Mouse (Mus musculus): ENCODE data around the gene Lalba.

Lalba gene

GRCm38 (mm10) chr15:98506253-98506957 lies 23.9 kb upstream of the Lalba start:
- TF ChIP-seq GATA4 (IDR thresholded peaks at IDR 0.05; ENCODE audit: insufficient replicate concordance, low read length) = no peak

DNA sequence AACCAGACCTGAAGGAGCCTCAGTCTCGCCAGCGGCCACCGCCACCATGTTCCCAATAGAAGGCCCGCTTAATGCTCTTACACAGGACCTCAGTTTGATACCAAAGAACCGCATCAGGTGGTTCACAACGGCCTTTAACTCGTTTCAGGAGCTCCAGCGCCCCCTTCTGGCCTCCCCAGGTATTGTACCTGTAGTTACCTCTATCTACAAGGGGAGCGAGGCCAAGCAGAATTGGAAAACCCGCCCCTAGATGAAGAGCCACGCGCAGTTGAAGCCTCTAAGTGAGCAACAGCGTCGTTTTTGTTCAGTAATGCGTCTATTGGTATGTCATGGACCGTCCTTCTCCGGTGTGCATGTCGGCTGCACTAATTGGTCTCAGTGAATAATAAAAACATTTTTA lies 22.0 kb upstream of the Lalba start:
- TF ChIP-seq GATA4 (IDR thresholded peaks at IDR 0.05; ENCODE audit: insufficient replicate concordance, low read length) = no peak

- no peak for TF ChIP-seq GATA4 (IDR thresholded peaks at IDR 0.05; ENCODE audit: insufficient replicate concordance, low read length)
These were observed 20.8 kb upstream of the Lalba start for GRCm38 (mm10) chr15:98503317-98503716.

- no peak for TF ChIP-seq GATA4 (IDR thresholded peaks at IDR 0.05; ENCODE audit: insufficient replicate concordance, low read length)
These were observed 15.1 kb upstream of the Lalba start for GRCm38 (mm10) chr15:98497631-98498030.

- TF ChIP-seq GATA4 (IDR thresholded peaks at IDR 0.05; ENCODE audit: insufficient replicate concordance, low read length) = no peak
These were observed 9.6 kb upstream of the Lalba start, which contains the start of gene Olfr279 for GRCm38 (mm10) chr15:98492102-98492501. Gene Olfr279, plus strand, starts transcription at chr15:98492402.

DNA sequence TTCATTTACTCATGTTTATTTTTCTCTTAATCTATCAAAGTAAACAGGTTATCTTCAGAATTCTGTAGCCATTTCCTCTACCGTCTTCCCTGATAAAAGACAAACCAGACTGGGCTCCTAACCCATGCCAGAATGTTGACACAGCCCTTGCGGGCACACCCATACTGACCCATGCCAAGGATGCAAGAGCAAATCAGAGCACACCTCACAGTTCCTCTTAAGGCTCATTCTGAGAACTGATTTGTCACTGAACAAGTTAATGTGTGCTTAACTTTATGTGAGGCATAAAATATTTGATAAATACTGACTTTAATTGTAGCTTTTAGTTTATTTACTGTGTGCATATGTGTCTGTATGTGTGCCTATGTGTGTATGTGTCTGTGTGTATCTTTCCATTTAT lies 8.8 kb upstream of the Lalba start:
- TF ChIP-seq GATA4 (IDR thresholded peaks at IDR 0.05; ENCODE audit: insufficient replicate concordance, low read length) = no peak

DNA sequence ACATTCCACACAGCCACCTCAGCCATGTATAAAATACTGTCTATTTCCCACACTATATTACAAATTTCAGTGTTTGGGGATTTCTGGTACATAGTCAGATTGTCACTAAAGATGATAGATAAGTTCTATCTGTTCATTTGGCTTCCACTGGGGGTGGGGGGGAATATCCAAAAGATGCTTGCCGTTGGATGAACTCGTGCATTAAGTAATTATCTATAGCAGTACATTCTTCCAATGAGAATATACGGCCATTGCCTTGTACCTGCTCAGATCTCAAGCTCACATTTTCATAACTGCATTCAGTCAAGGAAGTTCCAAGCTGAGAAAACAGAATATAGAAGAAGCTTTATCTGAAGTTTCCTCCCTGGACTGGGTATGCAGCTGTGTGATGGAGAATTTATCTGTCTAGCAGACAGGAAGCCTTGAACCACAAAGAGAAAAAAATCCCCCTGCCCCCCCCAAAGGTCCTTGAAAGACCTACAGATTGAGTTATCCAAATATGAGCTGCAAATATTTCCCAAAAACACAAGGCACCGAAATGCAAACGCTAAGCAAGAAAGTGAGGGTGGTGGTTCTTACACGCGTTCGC lies 4.0 kb upstream of the Lalba start:
- no peak for TF ChIP-seq GATA4 (IDR thresholded peaks at IDR 0.05; ENCODE audit: insufficient replicate concordance, low read length)

DNA sequence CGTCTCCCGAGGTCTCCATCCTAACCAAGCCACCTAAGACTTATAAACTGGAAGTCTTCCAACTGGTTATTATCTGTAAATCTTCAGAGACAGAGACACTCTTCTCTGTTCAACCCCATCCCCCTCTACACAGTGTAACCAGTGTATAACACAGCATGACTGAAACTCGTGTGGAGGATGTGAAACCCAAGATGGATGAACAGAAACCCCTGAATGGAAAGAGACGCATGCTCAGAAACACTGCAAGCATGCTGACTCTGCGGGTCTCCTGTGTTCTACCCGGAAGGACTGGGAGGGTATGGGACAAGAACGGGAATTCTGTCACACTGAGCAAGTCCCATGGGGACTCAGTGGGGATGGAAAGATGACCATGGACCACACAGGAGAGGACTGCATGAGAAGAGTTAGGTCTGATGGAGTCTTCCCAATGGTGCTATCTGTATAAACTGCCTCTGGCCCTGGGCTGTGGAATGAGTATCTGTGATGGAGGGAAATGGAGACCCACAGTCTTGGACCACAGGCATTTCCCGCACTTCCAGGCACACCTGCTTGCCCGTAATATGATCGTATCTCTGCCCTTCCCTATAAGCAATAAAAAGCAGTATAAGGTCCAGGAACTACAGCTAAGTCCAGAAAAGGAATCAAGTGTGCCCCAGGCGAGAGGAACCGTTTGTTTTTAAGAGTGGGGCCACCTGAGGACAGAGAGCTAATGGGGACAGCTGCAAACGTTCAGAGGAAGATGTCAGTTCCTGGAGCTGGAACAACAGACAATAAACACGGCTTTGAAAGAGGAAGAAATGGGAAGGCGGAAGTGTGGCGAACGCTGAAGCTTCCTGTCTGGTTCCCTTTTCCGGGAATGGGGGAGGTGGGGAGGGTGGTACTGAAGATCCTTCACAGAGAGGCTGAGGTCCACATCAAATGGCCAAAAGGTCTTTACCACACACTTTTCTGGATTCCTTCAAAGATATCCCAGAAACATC lies 1.7 kb upstream of the Lalba start:
- no peak for TF ChIP-seq GATA4 (IDR thresholded peaks at IDR 0.05; ENCODE audit: insufficient replicate concordance, low read length)

- TF ChIP-seq GATA4 (IDR thresholded peaks at IDR 0.05; ENCODE audit: insufficient replicate concordance, low read length) = no peak
These were observed 2.9 kb downstream of the Lalba start for GRCm38 (mm10) chr15:98479568-98480102.

DNA sequence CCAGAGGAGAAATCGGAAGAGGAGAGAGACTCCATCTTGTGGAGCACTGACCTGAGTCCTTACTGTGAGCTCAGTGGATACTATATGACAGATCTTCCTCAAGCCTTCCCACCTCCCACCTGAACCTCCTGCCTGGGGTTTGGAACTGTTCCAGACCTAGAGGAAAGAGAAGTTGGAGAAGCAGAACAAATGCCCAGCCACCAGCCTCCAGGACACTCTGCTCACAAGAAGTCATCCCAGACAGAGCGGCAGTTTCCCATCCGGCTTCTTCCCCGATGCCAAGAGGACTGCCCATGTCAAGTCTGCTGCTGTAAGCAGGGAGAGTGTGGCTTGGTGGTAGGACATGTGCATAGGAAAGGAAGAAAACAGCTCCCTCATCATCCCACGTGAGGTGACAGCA lies 6.2 kb downstream of the Lalba start:
- no peak for TF ChIP-seq GATA4 (IDR thresholded peaks at IDR 0.05; ENCODE audit: insufficient replicate concordance, low read length)

DNA sequence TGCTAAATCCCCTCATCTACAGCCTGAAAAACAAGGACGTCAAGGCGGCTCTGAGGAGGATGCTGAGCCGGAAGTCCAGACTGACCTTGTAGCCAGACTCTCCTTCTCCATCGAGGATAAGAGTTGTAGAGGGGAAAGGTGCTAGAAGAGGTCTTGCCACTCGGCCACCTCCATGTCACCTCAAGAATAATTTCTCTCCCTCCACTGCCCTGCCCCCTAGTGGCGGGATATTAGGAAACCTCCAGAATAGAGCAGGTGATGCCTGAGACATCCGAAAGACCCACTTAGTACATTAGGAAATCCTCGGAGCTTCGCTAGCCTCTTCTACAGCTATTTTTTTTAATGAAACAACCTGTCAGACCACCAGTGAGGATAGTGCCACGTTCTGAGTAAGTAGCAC lies 7.1 kb downstream of the Lalba start:
- TF ChIP-seq GATA4 (IDR thresholded peaks at IDR 0.05; ENCODE audit: insufficient replicate concordance, low read length) = no peak

- no peak for TF ChIP-seq GATA4 (IDR thresholded peaks at IDR 0.05; ENCODE audit: insufficient replicate concordance, low read length)
These were observed 7.6 kb downstream of the Lalba start for GRCm38 (mm10) chr15:98474958-98475357.

DNA sequence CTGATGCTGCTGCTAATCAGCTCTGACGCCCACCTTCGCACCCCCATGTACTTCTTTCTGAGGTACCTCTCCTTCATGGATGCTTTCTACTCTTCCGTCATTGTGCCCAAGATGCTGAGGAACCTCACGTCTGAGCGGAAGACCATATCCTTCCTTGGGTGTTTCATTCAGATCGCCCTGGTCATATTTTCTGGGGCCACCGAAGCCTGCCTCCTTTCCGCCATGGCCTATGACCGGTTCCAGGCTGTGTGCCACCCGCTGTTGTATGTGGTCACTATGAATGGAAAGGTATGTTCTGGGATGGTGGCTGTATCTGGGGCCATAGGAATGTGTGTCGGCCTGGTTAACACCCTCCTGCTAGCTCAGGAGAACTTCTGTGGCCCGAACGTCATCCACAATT lies 11.0 kb downstream of the Lalba start:
- TF ChIP-seq GATA4 (IDR thresholded peaks at IDR 0.05; ENCODE audit: insufficient replicate concordance, low read length) = no peak

DNA sequence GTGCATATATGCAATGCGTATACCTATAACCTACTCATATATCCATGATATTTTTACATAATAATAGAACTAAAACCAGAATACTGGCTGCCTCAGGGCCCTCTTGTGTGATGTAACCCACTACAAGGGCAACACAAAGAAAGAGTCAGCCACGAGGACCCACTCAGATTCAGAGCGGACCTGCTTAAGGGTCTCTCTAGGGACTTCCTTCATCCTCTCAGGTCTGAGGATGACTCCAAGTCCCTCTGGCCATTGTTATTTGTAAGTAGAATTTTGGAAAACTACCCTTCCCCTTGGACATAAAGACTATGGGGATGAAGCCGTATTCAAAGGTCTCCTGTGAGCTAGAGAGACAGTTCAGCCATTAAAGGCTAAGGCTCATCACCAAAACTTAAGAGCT lies 12.9 kb downstream of the Lalba start, which contains the start of gene OR5BS1P:
OR5BS1P (plus strand) TSS at position 301 of the 400 bp plus-strand sequence.
- no peak for TF ChIP-seq GATA4 (IDR thresholded peaks at IDR 0.05; ENCODE audit: insufficient replicate concordance, low read length)

DNA sequence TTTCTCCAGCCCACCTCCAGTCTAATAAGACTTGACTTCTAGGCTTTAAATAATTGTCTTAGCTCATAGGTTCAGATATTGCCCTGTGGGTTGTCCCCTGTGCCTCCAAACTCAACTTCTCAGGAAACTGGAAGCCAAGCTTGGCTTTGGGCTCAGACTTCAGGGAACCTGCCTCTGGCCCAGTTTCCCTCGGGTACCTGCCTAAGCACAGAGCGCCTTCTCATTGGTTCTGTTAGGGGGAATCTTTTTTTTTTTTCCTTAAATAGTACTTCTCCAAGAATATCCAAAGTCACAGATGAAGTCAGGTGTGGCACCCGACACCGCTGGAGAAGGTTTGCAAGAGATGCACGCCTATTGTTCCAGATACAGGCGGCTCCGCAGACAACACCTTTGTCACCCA lies 30.2 kb downstream of the Lalba start, which contains the start of gene Olfr281:
Olfr281 (plus strand) TSS at position 301 of the 400 bp plus-strand sequence.
- no peak for TF ChIP-seq GATA4 (IDR thresholded peaks at IDR 0.05; ENCODE audit: insufficient replicate concordance, low read length)
